Mouse (Mus musculus) MEL (cell line): ENCODE results near the gene Arih2.

Experiments used
- CTCF ChIP-seq, 3 experiments: IDR thresholded peaks in 2 of 3; conservative IDR thresholded peaks in 1 of 3; 2 replicates each; pipeline ENCODE4 v1.5.1; 2011 to 2012; ENCODE audit warnings: low read length in 3 of 3, low read depth in 2 of 3, mild to moderate bottlenecking in 2 of 3, improper control_type of control experiment in 1 of 3, inconsistent platforms in 1 of 3, mixed read lengths in 1 of 3, moderate library complexity in 1 of 3; ENCODE audit not compliant: control insufficient read depth in 1 of 3, insufficient read depth in 1 of 3, poor library complexity in 1 of 3, severe bottlenecking in 1 of 3
- EP300 ChIP-seq, 2 experiments: IDR thresholded peaks; 2 replicates each; pipeline ENCODE4 v1.6.1; 2011; ENCODE audit warnings: improper control_type of control experiment in 2 of 2, low read length in 2 of 2, low read depth in 1 of 2, mild to moderate bottlenecking in 1 of 2
- GATA1 ChIP-seq: IDR thresholded peaks from 2 replicates; pipeline ENCODE4 v1.6.1; 2011; ENCODE audit warnings: low read depth, low read length, improper control_type of control experiment
- HCFC1 ChIP-seq: IDR thresholded peaks from 2 replicates; pipeline ENCODE4 v1.6.1; 2012; ENCODE audit warnings: low read depth, mild to moderate bottlenecking, inconsistent platforms, low read length, improper control_type of control experiment, moderate library complexity
- JUND ChIP-seq: IDR thresholded peaks from 2 replicates; pipeline ENCODE4 v1.6.1; 2011; ENCODE audit warnings: low read depth, mild to moderate bottlenecking, improper control_type of control experiment, low read length
- NELFE ChIP-seq: IDR thresholded peaks from 2 replicates; pipeline ENCODE4 v1.6.1; 2011; ENCODE audit warnings: low read depth, low read length, improper control_type of control experiment
- POLR2A ChIP-seq, 2 experiments: IDR thresholded peaks; 2 replicates each; pipeline ENCODE4 v1.6.1; 2011 to 2012; ENCODE audit warnings: low read length in 2 of 2, mild to moderate bottlenecking in 2 of 2, control low read depth in 1 of 2, improper control_type of control experiment in 1 of 2, low read depth in 1 of 2, moderate library complexity in 1 of 2; ENCODE audit not compliant: control insufficient read depth in 1 of 2, insufficient read depth in 1 of 2, poor library complexity in 1 of 2

GRCm38 (mm10) chr9:108648611-108649560 is at the start of gene Arih2:
- peak; percentile 69 to 96; a peak in 3 of 4 replicates for TF ChIP-seq POLR2A (IDR thresholded peaks at IDR 0.05; ENCODE audit: control insufficient read depth in 1 of 2, insufficient read depth in 1 of 2, low read depth in 1 of 2, low read length in 2 of 2, poor library complexity in 1 of 2)
- no peak for TF ChIP-seq JUND
- no peak for TF ChIP-seq CTCF (IDR thresholded peaks at IDR 0.05 in 2 of 3, conservative IDR thresholded peaks at IDR 0.05 in 1 of 3; ENCODE audit: control insufficient read depth in 1 of 3, insufficient read depth in 1 of 3, low read depth in 2 of 3, low read length in 3 of 3, poor library complexity in 1 of 3, severe bottlenecking in 1 of 3)
- peak; percentile 89 for TF ChIP-seq HCFC1
- no peak for TF ChIP-seq GATA1
- peak; percentile 94 for TF ChIP-seq NELFE
- TF ChIP-seq EP300 (IDR thresholded peaks at IDR 0.05; ENCODE audit: low read depth in 1 of 2, low read length in 2 of 2) = peak in 1 of 2 experiments; percentile 16; a peak in 1 of 4 replicates
